Mouse (Mus musculus) megakaryocyte, embryonic 14.5 days (primary cell): ENCODE data around the gene Elovl6.

Experiments
- FLI1 ChIP-seq: IDR thresholded peaks from 2 replicates; pipeline ENCODE4 v1.6.1; 2012; ENCODE audit warnings: low read length, inconsistent platforms, mixed read lengths
- GATA1 ChIP-seq: IDR thresholded peaks from 3 replicates; pipeline ENCODE4 v1.6.1; 2012; ENCODE audit warnings: mixed read lengths, low read length, inconsistent platforms, borderline replicate concordance

DNA sequence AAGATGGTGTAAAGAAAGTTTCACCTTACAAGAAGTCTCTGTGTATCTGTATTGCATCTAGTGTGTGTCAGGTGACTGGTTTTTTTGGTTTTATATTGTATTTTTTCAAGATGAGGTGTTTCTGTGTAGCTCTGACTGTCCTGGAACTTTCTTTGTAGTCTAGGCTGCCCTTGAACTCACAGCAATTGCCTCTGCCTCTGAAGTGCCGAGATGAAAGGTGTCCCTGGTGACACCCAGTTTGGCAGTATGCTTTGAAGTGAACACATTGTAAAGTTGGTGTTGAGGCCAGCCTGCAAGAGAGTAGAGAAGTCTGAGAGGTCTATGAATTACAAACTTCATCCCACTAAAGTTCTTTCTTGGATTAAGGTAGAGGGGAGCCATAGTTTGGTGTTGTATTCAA lies 13.1 kb downstream of the Elovl6 start:
- no peak for TF ChIP-seq GATA1
- TF ChIP-seq FLI1 = no peak
